Mouse (Mus musculus): ENCODE measurements at regions not wholly inside any gene's neighbourhood (a gene's known extent, or its start where the extent isn't known, plus 50 kb on each side); places are given as distances from the start of the nearest gene placed in this dataset.
"Not testable (repeated sequence)": the region's sequence is repeated elsewhere in the genome, so short reads cannot be mapped to it uniquely, and the experiment has no call there.

DNA sequence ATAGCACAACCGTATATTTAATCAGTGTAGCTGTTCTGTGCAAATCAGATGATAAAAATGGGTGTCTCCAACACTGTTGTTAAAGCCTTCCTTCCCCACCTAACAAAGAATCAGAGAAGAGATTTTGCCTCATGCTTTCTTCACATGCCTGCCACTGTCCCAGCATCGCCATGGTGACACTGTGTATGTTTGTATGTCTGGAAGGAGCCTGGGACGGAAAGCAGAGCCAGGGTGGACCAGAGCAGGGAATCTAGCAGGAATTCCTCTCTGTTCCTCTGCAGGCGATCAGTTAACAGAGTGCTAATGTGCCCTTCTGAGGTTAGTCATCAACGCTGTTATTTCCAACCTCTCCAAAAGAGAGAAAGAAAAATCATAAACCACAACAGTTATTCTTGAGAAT is 222.4 kb downstream of the Adamts15 start:
- intact Hi-C loops (cut with DNase I) = no loop called here

- intact Hi-C loops (cut with DNase I) = no loop called here
Measured at GRCm38 (mm10) chr9:30697533-30697932, 224.7 kb downstream of the Adamts15 start.

- intact Hi-C loops (cut with DNase I) = no loop called here
Measured at GRCm38 (mm10) chr9:30668095-30668494, 241.2 kb downstream of the Snx19 start.

- intact Hi-C loops (cut with DNase I) = no loop called here
Measured at GRCm38 (mm10) chr9:30662456-30662855, 235.5 kb downstream of the Snx19 start.

DNA sequence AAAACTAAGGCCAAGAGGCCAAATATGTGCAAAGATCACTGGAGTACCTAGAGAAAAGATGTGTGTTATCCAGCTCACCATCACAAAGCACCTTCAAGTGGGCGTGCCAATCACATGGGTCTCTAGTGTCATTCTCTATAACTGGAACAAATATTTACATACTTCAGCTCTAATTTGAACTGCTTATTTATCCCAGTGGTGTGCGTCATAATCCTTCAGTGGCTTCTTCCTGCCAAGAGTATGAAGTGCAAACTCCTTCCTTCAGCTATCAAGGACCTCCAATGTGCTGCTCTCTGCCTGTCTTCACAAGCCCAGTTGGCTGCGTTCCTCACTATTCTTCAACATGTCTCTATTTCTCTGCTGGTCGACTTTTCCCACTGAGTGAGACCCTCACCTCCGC is 227.1 kb downstream of the Snx19 start:
- intact Hi-C loops (cut with DNase I) = no loop called here

GRCm38 (mm10) chr9:30653210-30653609 is 226.3 kb downstream of the Snx19 start:
- intact Hi-C loops (cut with DNase I) = no loop called here

GRCm38 (mm10) chr9:30649392-30650054 is 222.6 kb downstream of the Snx19 start:
- intact Hi-C loops (cut with DNase I) = no loop called here

DNA sequence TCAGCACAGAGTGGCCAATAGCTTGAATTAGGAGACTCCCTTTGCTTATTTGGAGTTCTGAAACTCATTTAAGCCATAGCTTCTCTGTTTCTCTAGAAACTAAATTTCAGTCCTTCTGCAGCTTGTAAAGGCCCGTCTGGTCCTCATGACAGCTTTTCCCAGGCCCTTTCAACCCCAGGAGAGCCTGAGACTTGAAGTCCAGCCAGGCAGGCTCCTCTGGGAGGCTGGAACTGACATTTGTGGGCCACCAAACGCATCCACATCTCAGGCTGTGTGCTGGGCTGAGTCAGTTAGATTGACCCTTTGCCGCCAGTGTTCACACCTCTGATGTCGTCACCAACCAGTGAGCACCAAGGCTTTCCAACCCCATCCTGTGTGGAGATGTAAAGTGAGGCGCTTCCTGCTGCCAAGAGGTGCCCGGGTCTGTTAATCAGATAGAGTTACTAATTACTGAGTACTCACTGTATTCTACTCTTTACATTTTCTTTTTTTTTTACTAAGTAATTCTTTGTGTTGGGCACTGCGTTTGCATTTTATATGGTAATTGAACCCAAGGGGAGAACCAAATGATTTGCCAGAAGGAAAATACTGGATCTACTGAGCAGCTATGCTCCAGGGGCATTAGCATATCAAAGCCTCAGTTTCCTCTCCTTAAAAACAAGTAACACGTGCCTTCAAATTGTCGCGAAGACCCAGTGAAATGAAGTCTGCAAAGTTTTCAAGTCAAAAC is 207.0 kb downstream of the Snx19 start:
- intact Hi-C loops (cut with DNase I) = no loop called here

GRCm38 (mm10) chr9:30632164-30633146 is 205.5 kb downstream of the Snx19 start:
- intact Hi-C loops (cut with DNase I) = no loop called here

GRCm38 (mm10) chr9:30625635-30626034 is 198.7 kb downstream of the Snx19 start:
- intact Hi-C loops (cut with DNase I) = no loop called here

DNA sequence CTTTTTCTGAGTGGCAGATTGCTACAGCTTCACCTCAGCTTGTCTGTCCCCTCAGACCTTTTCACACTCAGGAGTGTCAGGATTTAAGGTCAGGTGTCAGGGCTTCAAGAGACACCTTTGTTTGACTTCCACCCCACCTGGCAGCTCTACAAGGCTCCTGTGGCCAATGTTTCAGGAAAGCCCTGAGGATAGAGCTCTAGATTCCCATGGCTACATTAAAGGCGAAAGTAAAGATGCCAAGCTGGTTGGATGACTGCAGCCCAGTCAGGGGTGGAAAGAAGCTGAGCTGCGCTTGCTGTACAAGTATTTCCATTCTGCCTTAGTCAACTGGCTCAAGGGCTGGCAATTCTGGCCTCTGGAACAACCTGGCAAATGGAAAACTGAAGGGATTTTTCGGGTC is 198.2 kb downstream of the Snx19 start:
- intact Hi-C loops (cut with DNase I) = no loop called here

GRCm38 (mm10) chr9:30624481-30624880 is 197.6 kb downstream of the Snx19 start:
- intact Hi-C loops (cut with DNase I) = no loop called here

DNA sequence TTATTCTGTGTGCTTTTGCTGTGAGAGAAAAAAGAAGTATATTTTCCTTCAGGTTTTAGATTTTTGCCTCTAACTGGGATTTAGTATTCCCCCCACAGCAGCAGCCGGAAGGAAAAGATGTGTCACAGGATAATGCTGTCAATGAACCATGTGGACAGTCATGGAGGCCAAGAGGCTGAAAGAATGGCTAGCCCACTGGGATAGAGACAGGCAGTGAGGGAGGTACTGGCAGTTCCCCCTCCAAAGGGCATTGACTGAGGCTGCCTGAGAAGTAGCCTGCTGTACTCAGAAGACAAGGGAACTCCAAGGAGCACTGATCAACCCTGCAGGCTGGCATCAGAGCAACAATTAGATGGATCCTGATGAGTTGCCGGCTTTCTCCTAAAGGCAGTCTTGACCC is 192.4 kb downstream of the Snx19 start:
- intact Hi-C loops (cut with DNase I) = no loop called here

DNA sequence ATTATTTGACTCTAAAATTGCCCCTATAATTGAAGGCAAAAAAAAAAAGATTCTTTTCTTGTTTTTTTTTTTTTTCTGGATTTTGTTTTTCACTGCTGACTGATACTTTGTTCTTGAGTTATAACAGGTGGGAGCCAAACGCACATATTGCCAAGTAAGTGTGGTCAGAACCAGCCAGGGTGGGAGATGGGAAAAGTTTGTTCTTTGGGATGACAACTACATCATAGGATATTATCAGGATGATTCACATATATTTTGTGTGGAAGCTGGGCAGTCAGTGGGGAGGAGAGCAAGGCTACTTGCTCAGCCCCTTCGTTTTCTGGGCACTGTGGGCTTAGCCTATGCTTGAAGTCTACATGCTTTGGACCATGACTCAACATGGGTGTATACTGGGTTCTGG is 191.3 kb downstream of the Snx19 start:
- intact Hi-C loops (cut with DNase I) = no loop called here

- intact Hi-C loops (cut with DNase I) = no loop called here
Measured at GRCm38 (mm10) chr9:30613715-30614114, 186.8 kb downstream of the Snx19 start.

DNA sequence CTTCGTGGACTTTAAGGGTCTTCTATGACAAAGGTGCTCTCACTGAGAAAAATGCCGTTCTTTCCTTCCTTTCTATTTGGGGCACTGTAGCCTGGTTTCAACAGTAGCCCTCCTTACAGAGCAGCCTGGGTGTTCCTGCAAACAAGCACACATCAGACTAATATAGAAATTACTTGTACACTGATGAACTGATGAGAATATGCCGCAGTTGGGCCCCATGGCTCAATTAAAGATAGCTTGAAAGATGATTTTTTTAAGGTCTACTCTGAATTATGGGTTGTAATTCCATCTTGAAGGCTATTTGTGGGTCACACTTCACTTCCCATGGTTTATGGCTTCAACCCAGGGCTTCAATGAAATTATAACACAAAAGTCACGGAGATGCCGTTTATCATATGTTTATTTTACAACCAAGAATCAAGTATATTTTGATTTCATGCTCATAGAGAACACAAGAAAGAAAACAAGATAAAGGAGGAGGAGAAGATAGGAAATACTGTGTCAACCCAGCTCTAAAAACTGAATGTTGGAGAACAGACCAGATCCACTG is 186.2 kb downstream of the Snx19 start:
- intact Hi-C loops (cut with DNase I) = no loop called here

DNA sequence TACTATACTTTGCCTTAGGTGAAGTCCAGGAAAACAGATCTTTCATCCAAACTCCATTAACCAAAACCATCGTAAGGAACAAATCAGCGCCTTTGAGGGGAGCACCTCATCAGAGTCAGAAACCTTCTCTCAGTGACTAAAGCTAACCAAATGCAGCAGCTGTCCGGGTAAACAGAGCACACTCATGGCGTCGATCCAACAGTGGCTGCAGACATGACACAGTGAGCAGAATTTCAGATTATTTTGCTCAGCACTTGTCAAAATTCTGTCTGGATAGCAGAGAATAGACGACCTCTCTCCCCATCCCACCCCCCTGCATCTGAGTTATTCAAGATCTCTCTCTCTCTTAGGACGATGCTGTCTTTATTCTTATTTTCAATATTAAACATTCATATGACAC is 183.4 kb downstream of the Snx19 start:
- intact Hi-C loops (cut with DNase I) = no loop called here

- intact Hi-C loops (cut with DNase I) = no loop called here
Measured at GRCm38 (mm10) chr9:30599756-30600155, 172.8 kb downstream of the Snx19 start.

DNA sequence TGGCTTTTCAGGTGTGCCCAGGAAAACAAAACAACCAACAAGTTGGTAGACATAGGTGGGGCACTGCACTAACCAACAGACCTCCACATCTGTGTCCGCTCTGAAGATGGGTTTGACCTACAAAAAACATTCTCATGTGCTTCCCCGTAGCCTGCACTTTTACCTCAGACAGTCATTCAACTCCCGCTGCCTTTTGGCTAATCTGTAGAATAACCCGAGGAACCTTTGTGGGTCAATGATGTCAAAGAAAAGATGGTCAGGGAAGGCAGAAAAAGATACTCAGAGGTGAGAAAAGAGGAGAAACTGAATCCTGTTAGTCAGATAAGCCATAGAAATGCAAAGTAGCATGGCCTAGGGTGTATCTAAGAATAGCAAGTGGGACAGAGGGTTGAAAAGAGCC is 170.8 kb downstream of the Snx19 start:
- intact Hi-C loops (cut with DNase I) = no loop called here

DNA sequence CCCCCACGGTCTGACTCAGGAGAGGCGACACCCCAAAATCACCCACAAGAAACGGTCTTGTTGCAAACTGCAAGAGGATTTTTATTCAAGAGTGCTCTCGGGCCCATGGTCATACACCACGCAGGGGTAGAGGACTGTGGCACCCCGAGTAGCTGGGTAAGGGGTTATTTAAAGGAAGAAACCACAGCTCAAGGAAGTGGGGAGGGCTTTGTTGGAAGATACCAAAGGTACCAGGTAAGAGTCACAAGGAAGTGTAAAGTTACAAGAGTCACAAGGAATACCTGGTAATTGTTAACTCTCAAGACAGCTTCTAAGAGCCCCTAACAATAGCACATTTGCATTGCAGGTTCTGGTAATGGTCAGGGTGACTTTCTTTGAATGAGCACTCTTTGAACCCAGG is 170.2 kb downstream of the Snx19 start:
- intact Hi-C loops (cut with DNase I) = not testable (repeated sequence)

- intact Hi-C loops (cut with DNase I) = no loop called here
Measured at GRCm38 (mm10) chr9:30592601-30593000, 165.7 kb downstream of the Snx19 start.

- intact Hi-C loops (cut with DNase I) = no loop called here
Measured at GRCm38 (mm10) chr9:30591246-30591645, 164.3 kb downstream of the Snx19 start.

All from adrenal gland (tissue).